Mouse (Mus musculus): ENCODE results near the gene Olfr519. TPM values are rescaled to one million over a fixed set of nuclear protein-coding genes. Genes with fewer than 3 reads are reported as not detected.

Gene Olfr519
- polyA plus RNA-seq, 1 experiment = not detected

- TF ChIP-seq CTCF (IDR thresholded peaks at IDR 0.05; ENCODE audit: control insufficient read depth, insufficient read depth, low read length) (no peak), POLR2A (IDR thresholded peaks at IDR 0.05; ENCODE audit: borderline replicate concordance, control insufficient read depth, low read depth, low read length) (no peak)
- H3K4me3 ChIP-seq (replicated peaks; ENCODE audit: control insufficient read depth, low read depth, low read length) = no peak overlapping the region
- no peak overlapping the region for H3K27ac ChIP-seq (ENCODE audit: control insufficient read depth, insufficient read depth, low read depth, low read length, poor library complexity)
- H3K4me1 ChIP-seq (ENCODE audit: control insufficient read depth, insufficient read depth, low read length) = no peaks in the 10 kb centered on the region
- WGBS = 78% methylated on average over 11 of the region's 11 CpGs
These were observed 34.3 kb upstream of the Olfr519 start for GRCm38 (mm10) chr7:108928280-108929188.

GRCm38 (mm10) chr7:108927043-108927442, 32.8 kb upstream of the Olfr519 start:
- H3K4me1 ChIP-seq (ENCODE audit: control insufficient read depth, insufficient read depth, low read length) = no peaks in the 10 kb centered on the region
- no peak overlapping the region for H3K4me3 ChIP-seq (replicated peaks; ENCODE audit: control insufficient read depth, low read depth, low read length)
- 38% methylated on average over 4 of the region's 4 CpGs for WGBS
- H3K27ac ChIP-seq (ENCODE audit: control insufficient read depth, insufficient read depth, low read depth, low read length, poor library complexity) = no peak overlapping the region
- TF ChIP-seq CTCF (IDR thresholded peaks at IDR 0.05; ENCODE audit: control insufficient read depth, insufficient read depth, low read length) (no peak), POLR2A (IDR thresholded peaks at IDR 0.05; ENCODE audit: borderline replicate concordance, control insufficient read depth, low read depth, low read length) (no peak)

GRCm38 (mm10) chr7:108903969-108904368, 9.7 kb upstream of the Olfr519 start:
- Histone ChIP-seq H3K4me3 (replicated peaks; ENCODE audit: control insufficient read depth, low read depth, low read length) (no peak overlapping the region), H3K27ac (ENCODE audit: control insufficient read depth, insufficient read depth, low read depth, low read length, poor library complexity) (no peak overlapping the region), H3K4me1 (ENCODE audit: control insufficient read depth, insufficient read depth, low read length) (no peaks in the 10 kb centered on the region)
- WGBS = 70% methylated on average over 2 of the region's 2 CpGs
- TF ChIP-seq CTCF (IDR thresholded peaks at IDR 0.05; ENCODE audit: control insufficient read depth, insufficient read depth, low read length) = no peak
- TF ChIP-seq POLR2A (IDR thresholded peaks at IDR 0.05; ENCODE audit: borderline replicate concordance, control insufficient read depth, low read depth, low read length) = no peak

- TF ChIP-seq CTCF (IDR thresholded peaks at IDR 0.05; ENCODE audit: control insufficient read depth, insufficient read depth, low read length) (no peak), POLR2A (IDR thresholded peaks at IDR 0.05; ENCODE audit: borderline replicate concordance, control insufficient read depth, low read depth, low read length) (no peak)
- Histone ChIP-seq H3K27ac (ENCODE audit: control insufficient read depth, insufficient read depth, low read depth, low read length, poor library complexity) (no peak within 1 kb of the TSS), H3K4me1 (ENCODE audit: control insufficient read depth, insufficient read depth, low read length) (no peaks in the 10 kb centered on the region), H3K4me3 (replicated peaks; ENCODE audit: control insufficient read depth, low read depth, low read length) (no peak within 1 kb of the TSS)
- WGBS = 71% methylated on average over 4 of the region's 4 CpGs
These were observed 9.3 kb downstream of the Olfr519 start, which contains the start of gene Olfr518 for GRCm38 (mm10) chr7:108884906-108885305. Olfr518 (minus strand) TSS chr7:108885006.

GRCm38 (mm10) chr7:108872279-108872678, 21.9 kb downstream of the Olfr519 start, which contains the start of gene Olfr517:
Olfr517 (minus strand) TSS chr7:108872379.
- H3K27ac ChIP-seq (ENCODE audit: control insufficient read depth, insufficient read depth, low read depth, low read length, poor library complexity) = no peak within 1 kb of the TSS
- no peaks in the 10 kb centered on the region for H3K4me1 ChIP-seq (ENCODE audit: control insufficient read depth, insufficient read depth, low read length)
- 32% methylated on average over 2 of the region's 2 CpGs for WGBS
- H3K4me3 ChIP-seq (replicated peaks; ENCODE audit: control insufficient read depth, low read depth, low read length) = no peak within 1 kb of the TSS
- TF ChIP-seq CTCF (IDR thresholded peaks at IDR 0.05; ENCODE audit: control insufficient read depth, insufficient read depth, low read length) = no peak

GRCm38 (mm10) chr7:108850429-108850828, 43.8 kb downstream of the Olfr519 start, which contains the start of gene Olfr516:
Olfr516 (minus strand) TSS chr7:108850529.
- no peak within 1 kb of the TSS for H3K4me3 ChIP-seq (replicated peaks; ENCODE audit: control insufficient read depth, low read depth, low read length)
- H3K4me1 ChIP-seq (ENCODE audit: control insufficient read depth, insufficient read depth, low read length) = no peaks in the 10 kb centered on the region
- TF ChIP-seq CTCF (IDR thresholded peaks at IDR 0.05; ENCODE audit: control insufficient read depth, insufficient read depth, low read length) (no peak), POLR2A (IDR thresholded peaks at IDR 0.05; ENCODE audit: borderline replicate concordance, control insufficient read depth, low read depth, low read length) (no peak)
- 73% methylated on average over 2 of the region's 2 CpGs for WGBS
- no peak within 1 kb of the TSS for H3K27ac ChIP-seq (ENCODE audit: control insufficient read depth, insufficient read depth, low read depth, low read length, poor library complexity)

Other genes with a start within 250 kb of the Olfr519 start
- gene Olfr509, start 242.5 kb downstream of the Olfr519 start, polyA plus RNA-seq (2011; ENCODE audit: insufficient read depth, insufficient read length, low replicate concordance, missing spikeins) = not detected in 2 replicates
- not detected in 2 replicates for gene Olfr510, start 228.0 kb downstream of the Olfr519 start, polyA plus RNA-seq (2011; ENCODE audit: insufficient read depth, insufficient read length, low replicate concordance, missing spikeins)
- gene Olfr512, start 181.1 kb downstream of the Olfr519 start, polyA plus RNA-seq (2011; ENCODE audit: insufficient read depth, insufficient read length, low replicate concordance, missing spikeins) = not detected in 2 replicates
- not detected in 2 replicates for gene Olfr513, start 143.4 kb downstream of the Olfr519 start, polyA plus RNA-seq (2011; ENCODE audit: insufficient read depth, insufficient read length, low replicate concordance, missing spikeins)
- gene Olfr514, start 68.4 kb downstream of the Olfr519 start, polyA plus RNA-seq (2011; ENCODE audit: insufficient read depth, insufficient read length, low replicate concordance, missing spikeins) = not detected in 2 replicates
- gene Olfr516, start 43.9 kb downstream of the Olfr519 start, polyA plus RNA-seq (2011; ENCODE audit: insufficient read depth, insufficient read length, low replicate concordance, missing spikeins) = not detected in 2 replicates
- gene Olfr517, start 22.0 kb downstream of the Olfr519 start, polyA plus RNA-seq (2011; ENCODE audit: insufficient read depth, insufficient read length, low replicate concordance, missing spikeins) = not detected in 2 replicates
- not detected in 2 replicates for gene Olfr518, start 9.4 kb downstream of the Olfr519 start, polyA plus RNA-seq (2011; ENCODE audit: insufficient read depth, insufficient read length, low replicate concordance, missing spikeins)
- 0.22 TPM in 1 of 2 replicates, not detected in the other for gene Nlrp10, start 35.8 kb upstream of the Olfr519 start, polyA plus RNA-seq (2011; ENCODE audit: insufficient read depth, insufficient read length, low replicate concordance, missing spikeins)
- gene Eif3f, start 40.0 kb upstream of the Olfr519 start, polyA plus RNA-seq (2011; ENCODE audit: insufficient read depth, insufficient read length, low replicate concordance, missing spikeins) = 61.3 and 83.8 TPM in 2 replicates
- gene Tub, start 55.9 kb upstream of the Olfr519 start, polyA plus RNA-seq (2011; ENCODE audit: insufficient read depth, insufficient read length, low replicate concordance, missing spikeins) = 0.32 and 0.68 TPM in 2 replicates
- gene Ric3, start 188.9 kb upstream of the Olfr519 start, polyA plus RNA-seq (2011; ENCODE audit: insufficient read depth, insufficient read length, low replicate concordance, missing spikeins) = 2.4 TPM in 1 of 2 replicates, not detected in the other

Measured in bone marrow, adult 2 months (tissue).